8 mouse cellular contexts compared by ENCODE assay signal in the genomic region with DNA sequence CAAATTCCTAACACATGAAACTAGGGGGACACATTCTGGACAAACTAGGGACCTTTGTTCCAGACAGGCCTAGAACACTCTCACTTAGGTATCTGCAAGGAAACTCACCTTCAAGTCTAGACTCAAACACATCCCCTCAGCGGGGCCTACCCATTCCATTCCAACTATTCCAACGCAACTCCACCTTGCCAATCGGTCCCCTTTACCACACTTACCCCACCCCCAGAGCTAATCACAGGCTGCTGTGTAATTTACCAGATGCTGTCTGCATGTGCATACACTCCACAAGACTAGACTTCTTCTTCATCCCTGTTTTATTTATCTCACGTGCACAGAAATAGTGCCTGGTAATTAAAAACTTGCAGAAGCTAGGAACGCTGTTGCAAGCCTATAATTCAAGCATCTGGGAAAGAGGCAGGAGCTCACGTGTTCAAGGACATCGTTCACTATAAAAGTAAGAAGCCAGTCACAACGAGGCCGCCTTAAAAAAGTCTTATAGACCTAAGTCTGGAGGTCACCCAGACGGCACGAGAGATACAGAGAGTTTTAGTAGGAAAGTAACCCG. TPM values are rescaled to one million over a fixed set of nuclear protein-coding genes. Genes with fewer than 3 reads are reported as not detected.
DNase-seq lines count a peak whose midpoint lies in the region; ATAC-seq and TF ChIP-seq lines count a peak whose summit lies in the region.

No protein-coding gene starts in this region.

- peak overlapping the region; percentile 79 for H3K4me2 ChIP-seq in kidney, embryonic 16.5 days (replicated peaks; ENCODE audit: low read depth, low read length)
- H3K4me2 ChIP-seq in heart, postnatal 0 days (ENCODE audit: low read depth, low read length): peak overlapping the region; percentile 73

- 17% methylated on average over 12 of the region's 12 CpGs for WGBS in kidney, embryonic 16.5 days
- WGBS in heart, postnatal 0 days: 7% methylated on average over 12 of the region's 12 CpGs
- WGBS in midbrain, embryonic 10.5 days: 23% methylated on average over 12 of the region's 12 CpGs

- no peak for ATAC-seq in kidney, embryonic 16.5 days (ENCODE audit: low FRiP score, low TSS enrichment)
- no peak for ATAC-seq in heart, postnatal 0 days (ENCODE audit: insufficient read depth, low read depth)

- peak overlapping the region; percentile 93 for H3K9ac ChIP-seq in kidney, embryonic 16.5 days (replicated peaks; ENCODE audit: low read length)
- peak overlapping the region; percentile 93 for H3K9ac ChIP-seq in heart, postnatal 0 days (replicated peaks; ENCODE audit: low read depth, low read length)

- H3K4me3 ChIP-seq in kidney, embryonic 16.5 days (ENCODE audit: low read length): peak overlapping the region; percentile 79
- H3K4me3 ChIP-seq in heart, postnatal 0 days (ENCODE audit: low read depth, low read length): peak overlapping the region; percentile 93
- H3K4me3 ChIP-seq in midbrain, embryonic 10.5 days: peak overlapping the region; percentile 91

- no peak for DNase-seq in kidney, adult 8-10 months
- peak; percentile 36 for DNase-seq in brain, adult 2 months (ENCODE audit: low read depth, low spot score)
- DNase-seq in heart, postnatal 0 days (ENCODE audit: low spot score): no peak
- no peak for DNase-seq in midbrain, embryonic 10.5 days (ENCODE audit: low spot score)
- DNase-seq in adrenal gland, adult 18-20 months (ENCODE audit: low spot score in 2 of 2): no peak
- no peak for DNase-seq in gastrocnemius, postnatal 10 days
- no peak for DNase-seq in right cerebral cortex, postnatal 4 days

- peaks cover 22% of the 10 kb centered on the region for H3K4me1 ChIP-seq in kidney, embryonic 16.5 days (ENCODE audit: insufficient read depth, low read length)
- peaks cover 13% of the 10 kb centered on the region; the same call in 1 of the 2 replicates for H3K4me1 ChIP-seq in heart, postnatal 0 days (ENCODE audit: control insufficient read depth, insufficient read depth)
- H3K4me1 ChIP-seq in midbrain, embryonic 10.5 days: peaks cover 18% of the 10 kb centered on the region

- no peaks in the 10 kb centered on the region for H3K36me3 ChIP-seq in kidney, embryonic 16.5 days (ENCODE audit: insufficient read depth, low read length)
- peaks cover 9% of the 10 kb centered on the region for H3K36me3 ChIP-seq in heart, postnatal 0 days (replicated peaks; ENCODE audit: control insufficient read depth, insufficient read depth, low read length)
- H3K36me3 ChIP-seq in midbrain, embryonic 10.5 days: peaks cover 16% of the 10 kb centered on the region

- H3K9me3 ChIP-seq in kidney, embryonic 16.5 days (ENCODE audit: low read length): no peaks in the 10 kb centered on the region
- no peaks in the 10 kb centered on the region for H3K9me3 ChIP-seq in heart, postnatal 0 days (replicated peaks; ENCODE audit: control insufficient read depth, low read length)
- no peaks in the 10 kb centered on the region for H3K9me3 ChIP-seq in midbrain, embryonic 10.5 days (replicated peaks)

- no peak for TF ChIP-seq CTCF in heart, postnatal 0 days (IDR thresholded peaks at IDR 0.05; ENCODE audit: low read depth)

- no peak for TF ChIP-seq EP300 in heart, postnatal 0 days (IDR thresholded peaks at IDR 0.05; ENCODE audit: low read depth)

- peak overlapping the region; percentile 77 for H3K27ac ChIP-seq in kidney, embryonic 16.5 days (ENCODE audit: low read length)
- peak overlapping the region; percentile 96 for H3K27ac ChIP-seq in heart, postnatal 0 days (ENCODE audit: low read depth)
- H3K27ac ChIP-seq in midbrain, embryonic 10.5 days (replicated peaks): peak overlapping the region; percentile 89

- no peaks in the 10 kb centered on the region for H3K27me3 ChIP-seq in kidney, embryonic 16.5 days (ENCODE audit: insufficient read depth, low read length)
- H3K27me3 ChIP-seq in heart, postnatal 0 days (ENCODE audit: control insufficient read depth, insufficient read depth, low read length): no peaks in the 10 kb centered on the region
- H3K27me3 ChIP-seq in midbrain, embryonic 10.5 days (ENCODE audit: low read depth, poor library complexity, severe bottlenecking): no peaks in the 10 kb centered on the region

RNA-seq across cellular contexts. Expression of a gene that starts 1.0 kb away (rescaled TPM):
- polyA plus RNA-seq in kidney, embryonic 16.5 days (2015; fragmentation: Nextera tagmentation; extraction: Ambion mirVana): 75.0 and 78.4 TPM in 2 replicates
- 30.7 and 43.0 TPM in 2 replicates for total RNA-seq in heart, postnatal 0 days (2014; rRNA removed; ENCODE audit: low replicate concordance)
- 129 and 133 TPM in 2 replicates for polyA plus RNA-seq in heart, postnatal 0 days (2015; fragmentation: Nextera tagmentation; extraction: Ambion mirVana)
- polyA plus RNA-seq in midbrain, embryonic 10.5 days (2016; fragmentation: Nextera tagmentation; extraction: Ambion mirVana): 66.7 and 67.4 TPM in 2 replicates
- 10 to 100 TPM; 60.2 to 81.3 TPM for total RNA-seq in adrenal gland, adult 18-20 months (2021)
- 10 to 100 TPM; 91.5 to 98.3 TPM for total RNA-seq in gastrocnemius, postnatal 10 days (2021)

RNA-seq across cellular contexts. Expression of a gene that starts 15.9 kb away (rescaled TPM):
- 13.8 and 28.9 TPM in 2 replicates for polyA plus RNA-seq in kidney, embryonic 16.5 days (2015; fragmentation: Nextera tagmentation; extraction: Ambion mirVana)
- 5.1 and 6.6 TPM in 2 replicates for total RNA-seq in heart, postnatal 0 days (2014; rRNA removed; ENCODE audit: low replicate concordance)
- polyA plus RNA-seq in heart, postnatal 0 days (2015; fragmentation: Nextera tagmentation; extraction: Ambion mirVana): 23.4 and 26.9 TPM in 2 replicates
- 13.9 and 16.8 TPM in 2 replicates for polyA plus RNA-seq in midbrain, embryonic 10.5 days (2016; fragmentation: Nextera tagmentation; extraction: Ambion mirVana)
- 10 to 100 TPM in 1 of 2 experiments, 1 to 10 TPM in 1; 6.9 to 17.4 TPM for total RNA-seq in adrenal gland, adult 18-20 months (2021)
- 1 to 10 TPM; 4.7 to 5.2 TPM for total RNA-seq in gastrocnemius, postnatal 10 days (2021)

RNA-seq across cellular contexts. Expression of a gene that starts 38.3 kb away (rescaled TPM):
- 416 and 441 TPM in 2 replicates for polyA plus RNA-seq in kidney, embryonic 16.5 days (2015; fragmentation: Nextera tagmentation; extraction: Ambion mirVana)
- 44.3 and 62.2 TPM in 2 replicates for total RNA-seq in heart, postnatal 0 days (2014; rRNA removed; ENCODE audit: low replicate concordance)
- 32.9 and 33.7 TPM in 2 replicates for polyA plus RNA-seq in heart, postnatal 0 days (2015; fragmentation: Nextera tagmentation; extraction: Ambion mirVana)
- 269 and 314 TPM in 2 replicates for polyA plus RNA-seq in midbrain, embryonic 10.5 days (2016; fragmentation: Nextera tagmentation; extraction: Ambion mirVana)
- 10 to 100 TPM; 19.6 to 27.0 TPM for total RNA-seq in adrenal gland, adult 18-20 months (2021)
- total RNA-seq in gastrocnemius, postnatal 10 days (2021): 10 to 100 TPM; 40.0 to 67.0 TPM
